Mouse (Mus musculus): ENCODE data around the gene Snrpb2.

Gene Snrpb2

DNA sequence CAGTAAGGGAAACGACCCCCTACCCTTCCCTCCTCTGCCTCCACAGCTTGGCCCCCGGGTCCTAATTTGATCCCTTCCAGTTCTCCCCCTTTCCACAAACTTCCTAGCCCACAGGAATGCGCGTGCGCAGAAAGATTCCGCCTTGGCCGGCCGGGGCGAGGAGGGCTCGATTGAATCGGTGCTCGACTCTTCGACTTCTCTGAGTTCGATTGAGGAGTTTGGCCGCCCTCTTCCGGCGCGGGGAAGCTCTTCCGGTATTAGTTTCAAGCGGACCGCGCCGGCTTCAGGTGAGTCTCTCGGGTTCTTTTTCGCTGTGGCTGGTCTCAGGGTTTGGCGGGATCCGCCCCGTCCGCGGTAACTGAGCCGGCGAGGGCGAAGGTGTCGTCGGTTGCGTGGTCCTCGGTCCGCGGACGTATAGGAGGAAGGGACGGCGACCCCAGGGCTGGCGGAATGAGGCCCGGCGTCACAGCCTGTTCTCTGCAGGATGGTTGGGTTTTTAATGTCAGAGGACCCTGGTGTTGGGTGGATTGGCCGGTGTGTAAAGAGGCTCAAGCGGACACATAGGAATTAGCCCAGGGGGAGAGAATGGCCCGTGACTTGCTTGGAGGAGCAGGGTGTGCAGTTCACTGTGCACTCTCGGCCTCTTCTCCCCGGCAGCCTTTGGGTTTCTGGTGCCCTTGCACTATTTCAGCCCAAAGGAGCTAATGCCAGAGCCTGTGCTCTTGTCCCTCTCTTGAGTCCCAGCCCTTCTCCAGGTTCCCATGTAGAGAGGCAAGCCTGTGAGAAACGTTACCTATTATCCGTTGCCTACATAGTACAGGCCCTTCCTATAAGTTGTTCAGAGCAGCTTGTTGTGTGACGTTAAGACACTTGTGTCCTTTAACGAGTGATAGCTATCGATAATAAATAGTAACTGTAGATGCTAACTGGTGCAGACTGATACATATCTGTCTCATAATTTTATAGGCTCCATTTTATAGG is at the start of gene Snrpb2:
Gene Snrpb2, plus strand, starts transcription at position 228 of the 981 bp plus-strand sequence.
- DNase-seq = peak; percentile 81

GRCm38 (mm10) chr2:143013057-143013456 is 49.8 kb upstream of the Snrpb2 start:
- no peak for DNase-seq

DNA sequence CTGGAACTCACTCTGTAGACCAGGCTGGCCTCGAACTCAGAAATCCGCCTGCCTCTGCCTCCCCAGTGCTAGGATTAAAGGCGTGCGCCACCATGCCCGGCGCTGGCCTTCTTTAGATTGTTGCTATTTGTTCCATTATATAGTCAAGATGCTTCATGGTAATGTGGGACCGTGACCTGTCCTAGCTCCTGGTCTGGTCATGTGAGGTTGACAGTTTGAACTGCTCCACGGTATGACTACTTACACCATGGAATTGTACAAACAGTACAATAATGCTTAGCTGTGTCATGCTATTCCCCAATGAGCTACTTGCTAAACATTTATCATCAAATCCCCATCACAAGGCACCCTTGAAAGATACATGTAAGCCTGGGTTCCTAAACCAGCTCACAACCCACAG is 44.8 kb upstream of the Snrpb2 start:
- DNase-seq = no peak

- no peak for DNase-seq
Measured at GRCm38 (mm10) chr2:143018591-143019130, 44.2 kb upstream of the Snrpb2 start.

DNA sequence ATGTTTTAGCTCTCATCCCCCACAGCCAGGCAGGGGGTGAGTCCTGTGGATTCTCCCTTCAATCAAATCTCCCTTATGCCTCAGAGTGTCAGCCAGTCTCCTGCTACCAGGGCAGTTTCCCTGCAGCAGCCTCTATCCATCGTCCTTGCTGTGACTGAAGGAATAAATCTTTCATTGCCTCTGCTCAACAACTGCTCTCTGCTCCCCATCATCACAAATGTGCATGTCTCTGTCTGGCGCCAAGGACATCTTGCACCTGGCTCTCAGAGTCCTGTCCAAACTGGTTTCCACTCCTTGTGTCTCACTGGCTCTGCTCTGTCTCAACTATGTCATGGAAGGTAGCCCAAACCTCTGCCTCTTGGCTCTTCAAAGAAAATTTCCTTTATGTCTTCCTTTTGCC is 43.1 kb upstream of the Snrpb2 start:
- no peak for DNase-seq

GRCm38 (mm10) chr2:143023331-143023730 is 39.5 kb upstream of the Snrpb2 start:
- no peak for DNase-seq

DNA sequence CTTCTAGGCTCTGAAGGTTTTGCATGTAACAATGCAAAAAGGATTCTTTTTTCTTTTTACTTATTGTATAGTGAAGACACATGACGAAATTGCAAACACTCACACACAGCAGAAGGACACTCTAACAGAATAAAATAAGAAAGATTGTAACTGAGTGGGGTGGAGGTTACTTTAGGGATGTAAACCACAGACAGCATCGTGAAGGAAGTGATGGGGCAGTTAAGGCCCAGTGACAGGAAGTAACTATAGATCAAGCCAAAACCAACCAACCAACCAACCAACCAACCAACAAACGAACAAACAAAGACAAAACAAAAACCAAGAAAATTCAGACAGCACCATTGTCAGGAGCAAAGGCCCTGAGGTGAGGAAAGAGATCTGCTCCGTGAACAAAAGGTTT is 38.6 kb upstream of the Snrpb2 start:
- no peak for DNase-seq

- DNase-seq = no peak
Measured at GRCm38 (mm10) chr2:143031283-143031682, 31.6 kb upstream of the Snrpb2 start.

DNA sequence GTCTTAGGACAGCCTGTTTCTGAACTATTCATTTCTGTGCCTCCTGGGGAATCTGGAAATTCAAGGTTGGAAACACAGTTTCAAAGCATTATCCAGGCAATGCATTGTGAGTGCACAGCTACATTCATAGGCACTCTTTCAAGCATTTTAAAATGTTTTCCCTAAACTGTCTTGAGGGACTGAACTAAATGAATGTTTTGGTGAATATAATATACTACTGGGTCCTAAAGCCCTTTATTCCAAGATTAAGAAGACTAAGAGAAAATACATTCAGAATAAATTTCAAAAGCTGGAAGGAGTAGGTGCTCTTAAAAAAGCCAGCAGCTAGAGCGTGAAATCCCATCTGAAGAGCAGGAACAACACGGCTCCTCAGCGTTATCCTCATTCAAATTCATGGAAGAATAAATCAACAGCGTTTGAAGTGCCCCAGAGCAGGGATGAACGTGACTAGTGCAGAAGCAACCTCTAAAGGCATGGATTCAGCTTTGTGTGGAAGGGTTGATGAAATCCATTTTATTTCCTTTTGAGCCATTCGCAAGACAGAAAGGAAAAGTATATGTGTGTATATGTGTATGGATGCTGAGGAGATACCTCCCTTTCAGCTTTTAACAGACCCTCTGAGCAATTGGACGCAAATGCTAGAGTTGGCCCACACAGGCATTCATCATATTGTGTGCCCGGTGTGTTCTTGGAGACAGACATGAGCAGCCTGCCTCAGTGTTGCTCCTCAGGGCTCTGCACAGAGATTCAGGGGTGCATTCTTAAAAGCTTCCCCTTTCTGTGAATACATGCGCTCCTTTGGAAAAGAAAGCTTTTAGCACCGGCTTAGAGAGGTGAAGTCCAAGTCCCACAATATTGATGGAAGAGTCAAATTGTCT is 30.2 kb upstream of the Snrpb2 start:
- DNase-seq = no peak

GRCm38 (mm10) chr2:143034350-143035085 is 28.3 kb upstream of the Snrpb2 start:
- no peak for DNase-seq

- no peak for DNase-seq
Measured at GRCm38 (mm10) chr2:143035086-143035593, 27.7 kb upstream of the Snrpb2 start.

DNA sequence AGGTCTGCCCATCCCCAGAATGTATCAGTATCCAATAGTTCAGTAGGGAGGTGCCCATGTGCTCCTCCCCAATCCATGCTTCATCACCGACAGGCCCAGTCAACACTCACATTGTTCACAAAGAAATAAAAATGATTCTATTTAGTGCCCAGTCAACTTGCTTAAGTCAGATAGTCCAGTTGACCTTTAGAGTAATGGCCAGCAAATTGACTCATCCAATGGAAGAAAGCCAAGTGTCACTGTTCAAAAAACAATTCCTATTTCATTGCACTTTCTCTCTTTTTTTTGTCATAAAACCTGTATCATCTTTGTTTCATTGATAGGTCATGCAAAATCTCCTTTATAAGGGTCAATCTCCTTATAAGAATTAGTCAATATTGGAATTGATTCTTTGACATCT is 21.2 kb upstream of the Snrpb2 start:
- no peak for DNase-seq

DNA sequence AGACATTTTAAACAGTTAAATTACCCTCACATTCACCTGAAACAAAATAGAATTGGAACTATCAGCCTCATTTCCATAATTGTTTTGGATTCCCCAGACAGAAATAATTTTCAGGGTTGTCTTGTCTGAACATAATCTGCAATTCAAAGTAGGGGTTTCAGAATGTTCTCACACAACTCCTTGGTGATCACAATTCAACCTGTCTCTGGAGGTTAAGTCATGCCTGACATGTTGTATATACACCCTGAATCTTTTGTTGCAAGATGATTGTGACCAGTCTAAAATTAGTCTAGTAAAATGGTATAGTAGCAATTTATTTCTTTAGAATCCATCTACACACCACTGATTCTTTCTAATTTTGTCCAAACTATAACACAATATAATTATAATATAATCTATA is 7.6 kb upstream of the Snrpb2 start:
- DNase-seq = no peak

DNA sequence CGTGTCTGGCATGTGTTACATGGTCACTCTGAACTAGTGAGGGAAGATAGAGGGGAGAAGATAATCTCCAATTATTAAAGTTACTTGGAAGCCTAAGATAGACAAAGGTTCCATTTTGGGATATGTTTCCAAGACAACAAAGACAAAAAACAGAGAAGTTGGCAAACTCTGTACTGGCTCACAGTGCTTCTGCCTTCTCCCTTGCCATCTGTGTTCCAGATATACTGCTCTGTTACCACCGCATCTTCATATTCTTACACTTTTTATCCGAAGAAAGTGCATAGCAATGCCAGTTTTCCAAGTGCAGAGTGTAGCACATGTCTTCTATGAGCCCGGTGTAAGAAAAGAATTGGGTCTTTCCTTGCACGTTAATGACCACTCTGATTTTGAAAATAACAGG is 6.1 kb upstream of the Snrpb2 start:
- DNase-seq = no peak

GRCm38 (mm10) chr2:143062432-143062811 is 417 bp upstream of the Snrpb2 start:
- DNase-seq = no peak

DNA sequence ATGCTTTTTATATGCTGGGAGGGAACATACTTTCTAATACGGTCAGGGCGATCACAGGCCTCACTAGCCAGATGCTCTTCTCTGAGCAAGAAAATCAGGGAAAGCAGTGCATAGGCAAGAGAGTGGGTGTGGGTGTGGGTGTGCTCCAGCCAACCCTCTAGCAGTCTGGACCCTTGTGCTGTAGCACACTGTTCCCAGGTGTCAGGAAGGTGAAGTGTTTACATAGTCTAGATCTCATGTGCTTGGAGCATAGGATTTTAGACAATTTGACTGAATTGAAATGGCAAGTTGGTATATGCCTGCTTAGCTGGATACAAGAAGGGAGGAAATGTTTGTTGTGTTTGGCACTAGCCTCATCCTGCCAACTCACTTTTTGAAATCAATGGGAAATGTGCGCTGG is 3.1 kb downstream of the Snrpb2 start:
- no peak for DNase-seq

GRCm38 (mm10) chr2:143078198-143078851 is 15.5 kb downstream of the Snrpb2 start, which contains the start of gene Otor:
Otor (plus strand) TSS chr2:143078473.
- DNase-seq = no peak

GRCm38 (mm10) chr2:143081693-143082092 is 18.9 kb downstream of the Snrpb2 start:
- no peak for DNase-seq

- DNase-seq = no peak
Measured at GRCm38 (mm10) chr2:143084852-143085397, 22.1 kb downstream of the Snrpb2 start.

GRCm38 (mm10) chr2:143089866-143090265 is 27.0 kb downstream of the Snrpb2 start:
- DNase-seq = no peak

DNA sequence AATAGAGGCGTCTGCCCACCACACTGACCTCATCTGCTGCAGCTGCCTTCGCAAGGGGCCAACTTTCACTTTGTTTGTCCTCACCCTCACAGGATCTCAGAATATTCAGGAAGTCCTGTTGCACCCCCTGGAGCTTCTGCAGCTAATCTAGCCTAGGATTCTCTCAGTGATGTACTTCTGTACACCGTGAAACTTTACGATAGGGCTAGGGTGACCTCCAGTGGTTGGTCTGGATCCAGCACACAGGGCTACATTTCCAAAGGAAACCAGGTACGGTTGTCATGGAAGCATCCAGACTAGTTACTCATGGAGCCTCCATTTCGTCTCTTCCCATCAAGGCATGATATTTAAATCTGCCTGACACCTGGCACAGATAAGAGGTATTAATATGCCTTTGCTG is 30.9 kb downstream of the Snrpb2 start:
- no peak for DNase-seq

DNA sequence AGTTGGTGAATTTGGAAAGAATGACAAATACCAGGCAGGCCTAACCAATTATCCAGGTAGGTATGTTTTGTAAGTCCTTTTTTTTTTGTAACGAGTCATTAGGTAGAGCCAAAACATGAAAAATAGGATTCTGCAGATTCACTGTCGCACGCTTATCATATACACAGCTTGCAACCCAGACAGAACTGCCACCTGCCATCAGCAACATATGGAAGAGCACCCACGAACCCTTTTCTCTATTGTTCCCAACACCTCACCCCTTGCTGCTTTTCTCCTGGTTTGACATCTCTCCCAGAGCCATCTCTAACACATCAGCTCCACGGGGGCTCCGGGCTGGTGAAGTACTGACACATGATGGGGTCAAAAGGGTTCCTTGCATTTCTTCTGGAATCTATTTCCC is 31.9 kb downstream of the Snrpb2 start:
- no peak for DNase-seq

Data from thymus, postnatal 25 days (tissue).